Mouse (Mus musculus): Measurements from ENCODE around the gene Oas1a. TPM values are rescaled to one million over a fixed set of nuclear protein-coding genes. Genes with fewer than 3 reads are reported as not detected.

Gene Oas1a
- polyA plus RNA-seq, 1 experiment from 2014 or later, result 0.53 TPM

DNA sequence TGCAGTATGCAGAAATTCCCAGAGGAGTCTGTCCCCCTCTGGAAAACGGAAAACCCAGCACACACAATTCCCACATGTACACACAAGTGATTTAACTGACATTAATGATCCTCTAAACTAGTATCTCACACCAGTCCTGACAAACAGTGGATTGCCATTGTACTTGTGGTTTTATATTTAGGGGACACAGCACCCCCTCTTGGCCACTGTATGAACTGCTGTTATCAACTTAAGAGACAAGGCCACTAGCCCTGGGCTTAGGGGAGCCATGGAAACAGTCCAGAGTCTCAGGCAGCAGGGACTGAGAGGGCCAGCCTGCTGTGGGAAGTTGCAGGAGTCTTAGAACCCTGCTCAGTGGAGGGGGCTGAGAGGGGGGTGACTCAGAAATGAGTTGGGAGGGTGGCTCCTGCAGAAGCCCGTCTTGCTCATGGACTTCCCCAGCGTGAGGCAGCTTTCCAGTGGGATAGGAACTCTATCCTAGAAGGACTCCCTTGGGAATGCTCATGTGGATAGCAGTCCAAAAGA lies 41.9 kb downstream of the Oas1a start:
- H3K4me2 ChIP-seq (ENCODE audit: low read length), result no peak overlapping the region
- no peak for ATAC-seq
- no peaks in the 10 kb centered on the region for H3K27me3 ChIP-seq (replicated peaks; ENCODE audit: control insufficient read depth, insufficient read depth, low read length)
- peaks cover 3% of the 10 kb centered on the region; the same call in 1 of the 2 replicates for H3K9me3 ChIP-seq (ENCODE audit: control insufficient read depth, low read length)
- H3K27ac ChIP-seq (ENCODE audit: low read length), result no peak overlapping the region
- no peak overlapping the region for H3K4me3 ChIP-seq (replicated peaks; ENCODE audit: low read length)
- H3K9ac ChIP-seq (replicated peaks; ENCODE audit: low read depth, low read length), result no peak overlapping the region
- H3K36me3 ChIP-seq (ENCODE audit: control insufficient read depth, insufficient read depth), result no peaks in the 10 kb centered on the region
- no peaks in the 10 kb centered on the region for H3K4me1 ChIP-seq (replicated peaks; ENCODE audit: control insufficient read depth, insufficient read depth, low read length)
- WGBS, result 74% methylated on average over 3 of the region's 3 CpGs

DNA sequence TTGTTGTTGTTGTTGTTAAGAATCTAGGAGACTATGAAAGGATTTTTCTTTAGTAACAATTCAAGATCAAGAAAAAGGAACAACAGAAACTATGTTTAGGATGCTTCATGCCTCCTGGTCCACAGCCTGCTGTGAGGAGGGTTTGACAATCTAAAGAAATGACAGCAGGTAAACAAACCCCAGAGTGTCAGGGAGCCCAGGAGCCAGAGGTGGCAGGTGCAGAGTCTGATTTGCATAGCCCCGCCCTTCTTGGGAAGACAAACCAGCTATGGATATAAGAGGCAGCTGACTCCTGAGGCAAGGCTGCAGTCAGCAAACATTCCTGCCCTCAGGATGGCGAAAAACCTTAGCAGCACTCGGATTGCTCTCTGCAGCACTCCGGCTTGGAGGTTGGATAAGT lies 46.2 kb downstream of the Oas1a start, which contains the start of gene Oas1h:
Oas1h (plus strand) TSS at position 301 of the 400 bp plus-strand sequence.
- WGBS, result 52% methylated on average over 4 of the region's 4 CpGs
- Histone ChIP-seq H3K27me3 (replicated peaks; ENCODE audit: control insufficient read depth, insufficient read depth, low read length) (no peaks in the 10 kb centered on the region), H3K9ac (replicated peaks; ENCODE audit: low read depth, low read length) (no peak within 1 kb of the TSS), H3K36me3 (ENCODE audit: control insufficient read depth, insufficient read depth) (no peaks in the 10 kb centered on the region), H3K9me3 (ENCODE audit: control insufficient read depth, low read length) (no peaks in the 10 kb centered on the region), H3K4me3 (replicated peaks; ENCODE audit: low read length) (no peak within 1 kb of the TSS), H3K27ac (ENCODE audit: low read length) (no peak within 1 kb of the TSS), H3K4me1 (replicated peaks; ENCODE audit: control insufficient read depth, insufficient read depth, low read length) (no peaks in the 10 kb centered on the region), H3K4me2 (ENCODE audit: low read length) (no peak within 1 kb of the TSS)
- ATAC-seq, result no peak

DNA sequence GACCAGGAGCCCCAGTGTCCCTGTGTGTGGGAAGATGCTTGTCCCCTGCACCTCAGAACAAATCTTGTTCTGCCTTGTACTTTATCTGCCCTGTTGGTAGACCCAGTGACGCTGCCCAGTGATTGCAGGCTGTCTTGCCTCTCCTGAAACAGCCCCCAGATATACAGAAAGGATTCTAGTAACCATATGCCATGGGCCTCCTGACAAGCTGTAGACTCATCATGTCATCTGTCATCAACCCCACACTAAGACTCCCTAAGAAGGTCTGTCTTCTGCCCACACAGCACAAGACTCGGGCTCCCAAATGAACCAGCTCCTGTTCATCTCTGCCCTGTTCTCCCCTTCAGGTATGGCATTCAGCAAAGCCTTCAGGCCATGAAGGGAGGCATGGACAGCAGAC lies 48.1 kb downstream of the Oas1a start:
- Histone ChIP-seq H3K4me2 (ENCODE audit: low read length) (no peak overlapping the region), H3K9ac (replicated peaks; ENCODE audit: low read depth, low read length) (no peak overlapping the region), H3K4me3 (replicated peaks; ENCODE audit: low read length) (no peak overlapping the region), H3K4me1 (replicated peaks; ENCODE audit: control insufficient read depth, insufficient read depth, low read length) (no peaks in the 10 kb centered on the region), H3K9me3 (ENCODE audit: control insufficient read depth, low read length) (peaks cover 6% of the 10 kb centered on the region), H3K36me3 (ENCODE audit: control insufficient read depth, insufficient read depth) (no peaks in the 10 kb centered on the region), H3K27me3 (replicated peaks; ENCODE audit: control insufficient read depth, insufficient read depth, low read length) (no peaks in the 10 kb centered on the region), H3K27ac (ENCODE audit: low read length) (no peak overlapping the region)
- 81% methylated on average over 2 of the region's 2 CpGs for WGBS
- no peak for ATAC-seq

- H3K27me3 ChIP-seq (replicated peaks; ENCODE audit: control insufficient read depth, insufficient read depth, low read length), result no peaks in the 10 kb centered on the region
- H3K27ac ChIP-seq (ENCODE audit: low read length), result no peak overlapping the region
- no peak overlapping the region for H3K4me2 ChIP-seq (ENCODE audit: low read length)
- WGBS, result 67% methylated on average over 3 of the region's 3 CpGs
- H3K36me3 ChIP-seq (ENCODE audit: control insufficient read depth, insufficient read depth), result no peaks in the 10 kb centered on the region
- H3K4me1 ChIP-seq (replicated peaks; ENCODE audit: control insufficient read depth, insufficient read depth, low read length), result no peaks in the 10 kb centered on the region
- ATAC-seq, result no peak
- H3K9ac ChIP-seq (replicated peaks; ENCODE audit: low read depth, low read length), result no peak overlapping the region
- no peak overlapping the region for H3K4me3 ChIP-seq (replicated peaks; ENCODE audit: low read length)
- H3K9me3 ChIP-seq (ENCODE audit: control insufficient read depth, low read length), result peaks cover 7% of the 10 kb centered on the region
Measured at GRCm38 (mm10) chr5:120849601-120850136, 57.7 kb downstream of the Oas1a start.

GRCm38 (mm10) chr5:120847067-120847466 lies 60.3 kb downstream of the Oas1a start, which contains the start of gene Oas1f:
Gene Oas1f, plus strand, starts transcription at chr5:120847367.
- H3K4me3 ChIP-seq (replicated peaks; ENCODE audit: low read length), result no peak within 1 kb of the TSS
- no peak within 1 kb of the TSS for H3K4me2 ChIP-seq (ENCODE audit: low read length)
- H3K36me3 ChIP-seq (ENCODE audit: control insufficient read depth, insufficient read depth), result no peaks in the 10 kb centered on the region
- H3K9ac ChIP-seq (replicated peaks; ENCODE audit: low read depth, low read length), result no peak within 1 kb of the TSS
- H3K9me3 ChIP-seq (ENCODE audit: control insufficient read depth, low read length), result 0 out of 2 replicates have a peak, but pooled peaks cover 2% of the 10 kb centered on the region
- no peaks in the 10 kb centered on the region for H3K27me3 ChIP-seq (replicated peaks; ENCODE audit: control insufficient read depth, insufficient read depth, low read length)
- H3K27ac ChIP-seq (ENCODE audit: low read length), result no peak within 1 kb of the TSS
- ATAC-seq, result no peak
- 77% methylated on average over 4 of the region's 4 CpGs for WGBS
- H3K4me1 ChIP-seq (replicated peaks; ENCODE audit: control insufficient read depth, insufficient read depth, low read length), result no peaks in the 10 kb centered on the region

Small RNA genes within 50 kb of the gene (microRNA-seq; reads per million reads assigned to microRNA genes)
- gene Gm22907, result not detected

Other genes with a start within 250 kb of the Oas1a start
- 43.4 and 44.1 TPM in 2 replicates for gene Dtx1, start 195.6 kb downstream of the Oas1a start, polyA plus RNA-seq (2015; fragmentation: Nextera tagmentation; extraction: Ambion mirVana)
- gene Oas2, start 157.7 kb downstream of the Oas1a start, polyA plus RNA-seq (2015; fragmentation: Nextera tagmentation; extraction: Ambion mirVana), result 0.27 TPM in 1 of 2 replicates, not detected in the other
- 0.15 and 0.25 TPM in 2 replicates for gene Oas3, start 129.9 kb downstream of the Oas1a start, polyA plus RNA-seq (2015; fragmentation: Nextera tagmentation; extraction: Ambion mirVana)
- gene Oas1e, start 112.0 kb downstream of the Oas1a start, polyA plus RNA-seq (2015; fragmentation: Nextera tagmentation; extraction: Ambion mirVana), result not detected in 2 replicates
- gene Oas1c, start 95.0 kb downstream of the Oas1a start, polyA plus RNA-seq (2015; fragmentation: Nextera tagmentation; extraction: Ambion mirVana), result 0.32 and 0.34 TPM in 2 replicates
- not detected in 2 replicates for gene Oas1f, start 60.2 kb downstream of the Oas1a start, polyA plus RNA-seq (2015; fragmentation: Nextera tagmentation; extraction: Ambion mirVana)
- not detected in 2 replicates for gene Oas1h, start 46.1 kb downstream of the Oas1a start, polyA plus RNA-seq (2015; fragmentation: Nextera tagmentation; extraction: Ambion mirVana)
- not detected in 2 replicates for gene Oas1g, start 19.9 kb downstream of the Oas1a start, polyA plus RNA-seq (2015; fragmentation: Nextera tagmentation; extraction: Ambion mirVana)
- not detected in 2 replicates for gene Oas1d, start 7.0 kb upstream of the Oas1a start, polyA plus RNA-seq (2015; fragmentation: Nextera tagmentation; extraction: Ambion mirVana)
- gene Rph3a, start 102.6 kb upstream of the Oas1a start, polyA plus RNA-seq (2015; fragmentation: Nextera tagmentation; extraction: Ambion mirVana), result 22.5 and 26.9 TPM in 2 replicates

Measured in forebrain, embryonic 16.5 days (tissue).